Mouse (Mus musculus): Measurements from ENCODE around the gene Wdr38.
"Not testable (repeated sequence)": the region's sequence is repeated elsewhere in the genome, so short reads cannot be mapped to it uniquely, and the experiment has no call there.

Wdr38 gene

GRCm38 (mm10) chr2:38992004-38992403 lies 5.3 kb upstream of the Wdr38 start:
- DNase-seq (ENCODE audit: extremely low spot score, low read depth, low spot score): no peak

DNA sequence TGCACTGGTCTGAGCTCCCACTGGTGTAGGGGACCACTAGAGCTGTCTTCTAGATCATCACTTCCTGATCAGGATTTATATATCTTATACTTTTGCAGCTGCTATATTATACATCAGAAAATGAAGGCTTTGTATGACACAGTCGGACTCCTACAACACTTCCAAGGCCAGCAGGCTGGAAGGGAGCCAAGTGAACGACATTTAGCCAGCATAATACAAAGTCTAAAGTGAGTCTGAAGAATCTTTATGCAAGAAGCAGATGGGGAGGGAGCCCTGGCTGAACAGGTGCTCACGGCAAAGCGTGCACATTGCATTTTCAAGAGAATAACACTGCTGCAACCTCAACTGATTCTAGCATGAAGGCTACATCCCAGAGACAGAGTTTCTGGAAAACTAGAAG lies 4.8 kb upstream of the Wdr38 start:
- no peak for DNase-seq (ENCODE audit: extremely low spot score, low read depth, low spot score)

DNA sequence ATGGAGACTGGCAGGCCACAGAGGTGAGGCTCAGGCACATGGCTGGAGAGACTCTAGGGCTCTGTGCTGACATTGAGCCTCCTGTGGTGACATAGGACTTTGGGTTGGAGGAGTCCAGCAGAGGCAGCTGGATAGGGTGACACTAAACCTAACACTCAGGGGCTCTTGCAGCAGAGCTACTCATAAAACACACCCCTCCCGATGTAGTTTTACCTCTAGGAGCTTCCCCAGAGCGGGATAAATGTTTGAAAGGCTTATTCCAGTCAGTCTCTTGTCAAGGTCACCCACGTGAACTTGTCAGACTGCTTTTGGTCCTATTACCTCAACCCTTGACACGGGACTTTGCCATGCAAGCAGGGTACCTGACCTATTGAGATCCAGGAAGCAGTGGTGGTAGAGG lies 2.1 kb downstream of the Wdr38 start:
- no peak for DNase-seq (ENCODE audit: extremely low spot score, low read depth, low spot score)

- DNase-seq (ENCODE audit: extremely low spot score, low read depth, low spot score): no peak
These were observed 2.8 kb downstream of the Wdr38 start for GRCm38 (mm10) chr2:38999910-39000586.

DNA sequence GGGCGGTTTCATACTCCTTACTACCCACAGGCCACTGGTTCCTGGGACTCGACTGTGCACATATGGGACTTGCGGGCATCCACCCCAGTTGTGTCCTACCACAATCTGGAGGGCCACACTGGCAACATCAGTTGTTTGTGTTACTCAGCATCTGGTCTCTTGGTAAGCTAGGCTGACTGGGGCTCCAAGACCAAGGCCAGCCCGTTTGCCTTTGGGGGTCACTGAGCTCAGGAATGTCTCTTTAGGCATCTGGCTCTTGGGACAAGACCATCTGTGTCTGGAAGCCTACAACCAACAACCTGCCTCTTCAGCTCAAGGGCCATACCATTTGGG lies 3.3 kb downstream of the Wdr38 start:
- DNase-seq (ENCODE audit: extremely low spot score, low read depth, low spot score): no peak

GRCm38 (mm10) chr2:39001866-39002265 lies 4.6 kb downstream of the Wdr38 start:
- no peak for DNase-seq (ENCODE audit: extremely low spot score, low read depth, low spot score)

GRCm38 (mm10) chr2:39003106-39003505 lies 5.8 kb downstream of the Wdr38 start:
- DNase-seq (ENCODE audit: extremely low spot score, low read depth, low spot score): no peak

DNA sequence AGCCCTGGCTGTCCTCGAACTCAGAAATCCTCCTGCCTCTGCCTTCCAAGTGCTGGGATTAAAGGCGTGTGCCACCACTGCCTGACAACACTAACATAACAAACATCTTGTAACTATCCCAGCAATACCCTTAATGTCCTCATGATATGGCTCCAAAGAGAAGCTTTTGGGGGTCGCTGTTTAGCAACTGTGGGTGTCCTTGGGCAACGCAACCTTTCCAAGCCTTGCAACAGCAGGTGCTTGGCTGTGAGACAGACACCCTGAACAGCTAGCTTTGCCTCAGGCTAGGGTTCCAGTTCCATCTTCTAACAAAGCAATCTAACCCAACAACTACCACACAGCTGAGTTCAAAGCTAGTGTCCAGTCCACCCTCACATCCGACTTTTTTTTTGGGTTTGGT lies 6.2 kb downstream of the Wdr38 start:
- DNase-seq (ENCODE audit: extremely low spot score, low read depth, low spot score): no peak

DNA sequence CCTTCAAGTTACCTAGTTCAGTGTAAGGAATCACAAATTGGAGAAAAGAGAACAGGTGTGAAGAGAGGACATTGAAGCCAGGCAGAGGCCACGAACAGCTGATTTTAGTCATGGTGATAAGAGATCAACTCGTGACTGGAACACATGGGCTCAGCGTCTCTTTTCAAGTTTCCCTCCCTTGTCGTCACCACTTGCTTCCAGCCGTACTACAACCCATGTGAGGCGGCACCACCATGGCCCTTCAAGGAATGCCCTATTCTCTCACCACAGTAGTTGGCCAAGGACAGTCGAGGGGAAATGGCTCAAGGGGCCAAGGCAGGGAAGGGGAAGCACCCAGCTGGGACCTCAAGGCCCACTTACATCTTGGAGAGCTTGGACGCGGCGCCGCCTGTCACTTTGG lies 7.1 kb downstream of the Wdr38 start:
- no peak for DNase-seq (ENCODE audit: extremely low spot score, low read depth, low spot score)

GRCm38 (mm10) chr2:39004880-39005435 lies 7.7 kb downstream of the Wdr38 start, which contains the start of gene Arpc5l:
Gene Arpc5l, plus strand, starts transcription at chr2:39005348.
- DNase-seq (ENCODE audit: extremely low spot score, low read depth, low spot score): peak; percentile 33

GRCm38 (mm10) chr2:39005574-39006079 lies 8.4 kb downstream of the Wdr38 start, which contains the start of gene Rpl35:
Gene Rpl35, minus strand, starts transcription at chr2:39005624.
- DNase-seq (ENCODE audit: extremely low spot score, low read depth, low spot score): no peak

DNA sequence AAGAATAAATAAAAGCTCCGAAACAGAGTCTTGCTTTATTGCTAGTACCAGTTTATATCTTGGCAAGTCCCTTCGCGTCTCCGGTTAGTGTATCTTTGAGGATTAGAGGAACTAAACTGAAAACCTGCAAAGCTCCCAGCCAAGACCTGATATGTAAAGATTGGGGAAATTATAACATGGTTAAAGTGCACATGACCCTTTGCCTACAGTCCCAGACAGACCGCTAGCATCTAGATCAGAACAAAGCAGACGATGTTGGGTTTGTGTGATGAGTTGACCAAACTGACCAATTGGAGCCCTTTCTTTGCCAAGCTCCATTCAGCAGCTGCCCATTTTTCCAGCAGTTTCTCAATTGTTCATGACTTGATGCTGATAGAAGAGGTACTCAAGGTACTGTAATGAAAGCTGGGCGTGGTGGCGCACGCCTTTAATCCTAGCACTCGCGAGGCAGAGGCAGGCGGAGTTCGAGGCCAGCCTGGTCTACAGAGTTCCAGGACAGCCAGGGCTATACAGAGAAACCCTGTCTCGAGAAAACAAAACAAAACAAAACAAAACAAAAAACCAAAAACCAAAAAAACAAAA lies 9.0 kb downstream of the Wdr38 start:
- no peak for DNase-seq (ENCODE audit: extremely low spot score, low read depth, low spot score)

- DNase-seq (ENCODE audit: extremely low spot score, low read depth, low spot score): peak; percentile 62
These were observed 10.6 kb downstream of the Wdr38 start for GRCm38 (mm10) chr2:39007865-39008264.

DNA sequence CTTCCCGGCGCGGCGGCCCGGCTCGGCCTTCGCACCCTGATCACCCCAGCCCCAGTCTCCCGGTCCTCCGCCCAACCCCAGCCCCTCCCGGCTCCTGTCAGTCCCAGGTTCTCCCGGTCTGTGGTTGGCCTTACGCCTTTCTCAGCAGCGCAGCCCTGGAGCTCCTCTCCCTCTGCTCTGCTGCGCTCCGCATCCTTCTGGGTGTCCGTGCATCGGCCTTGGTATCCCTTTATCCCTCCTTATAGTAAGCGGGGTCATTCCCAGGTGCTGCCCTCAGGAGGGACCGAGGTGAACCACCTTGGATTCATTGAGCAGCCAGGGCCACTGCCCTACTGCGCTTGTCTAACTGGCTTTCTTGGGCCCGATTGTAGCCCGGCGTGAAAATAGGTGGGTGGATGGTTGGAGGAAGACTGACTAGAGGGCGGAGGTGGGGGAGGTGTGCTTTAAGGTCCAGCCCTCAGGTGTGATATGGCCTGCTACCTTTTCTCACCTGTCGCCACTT lies 11.1 kb downstream of the Wdr38 start:
- DNase-seq (ENCODE audit: extremely low spot score, low read depth, low spot score): no peak

GRCm38 (mm10) chr2:39008954-39009365 lies 11.7 kb downstream of the Wdr38 start:
- no peak for DNase-seq (ENCODE audit: extremely low spot score, low read depth, low spot score)

DNA sequence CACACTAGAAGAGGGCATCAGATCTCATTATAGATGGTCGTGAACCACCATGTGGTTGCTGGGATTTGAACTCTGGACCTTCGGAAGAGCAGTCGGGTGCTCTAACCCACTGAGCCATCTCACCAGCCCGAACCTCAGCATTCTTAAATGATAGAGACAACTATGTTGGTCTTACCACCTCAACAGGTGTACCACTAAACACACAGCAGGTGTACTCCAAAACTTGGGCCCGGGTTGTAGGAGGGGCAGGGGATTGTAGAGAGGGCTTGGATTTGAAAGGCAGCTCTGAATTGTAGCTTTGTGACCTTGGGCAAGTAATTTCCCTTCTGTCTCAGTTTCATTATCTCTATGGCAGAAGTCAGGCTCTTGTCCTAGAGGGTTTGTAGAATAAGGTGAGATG lies 12.9 kb downstream of the Wdr38 start:
- not testable (repeated sequence) for DNase-seq (ENCODE audit: extremely low spot score, low read depth, low spot score)

- no peak for DNase-seq (ENCODE audit: extremely low spot score, low read depth, low spot score)
These were observed 14.0 kb downstream of the Wdr38 start for GRCm38 (mm10) chr2:39011264-39011663.

GRCm38 (mm10) chr2:39011971-39012370 lies 14.7 kb downstream of the Wdr38 start:
- DNase-seq (ENCODE audit: extremely low spot score, low read depth, low spot score): no peak

GRCm38 (mm10) chr2:39012768-39013279 lies 15.5 kb downstream of the Wdr38 start:
- DNase-seq (ENCODE audit: extremely low spot score, low read depth, low spot score): no peak

- no peak for DNase-seq (ENCODE audit: extremely low spot score, low read depth, low spot score)
These were observed 19.3 kb downstream of the Wdr38 start for GRCm38 (mm10) chr2:39016581-39016980.

GRCm38 (mm10) chr2:39020004-39020403 lies 22.7 kb downstream of the Wdr38 start:
- DNase-seq (ENCODE audit: extremely low spot score, low read depth, low spot score): no peak

- no peak for DNase-seq (ENCODE audit: extremely low spot score, low read depth, low spot score)
These were observed 34.3 kb downstream of the Wdr38 start for GRCm38 (mm10) chr2:39031611-39032010.

All from hindlimb bud, embryonic 11.5 days (tissue).